Mouse (Mus musculus): Measurements from ENCODE around the gene Enpp3. TPM values are rescaled to one million over a fixed set of nuclear protein-coding genes. Genes with fewer than 3 reads are reported as not detected.

The Enpp3 gene
- total and polyA plus RNA-seq, 3 experiments: 0.04 to 0.24 (median 0.08) TPM

DNA sequence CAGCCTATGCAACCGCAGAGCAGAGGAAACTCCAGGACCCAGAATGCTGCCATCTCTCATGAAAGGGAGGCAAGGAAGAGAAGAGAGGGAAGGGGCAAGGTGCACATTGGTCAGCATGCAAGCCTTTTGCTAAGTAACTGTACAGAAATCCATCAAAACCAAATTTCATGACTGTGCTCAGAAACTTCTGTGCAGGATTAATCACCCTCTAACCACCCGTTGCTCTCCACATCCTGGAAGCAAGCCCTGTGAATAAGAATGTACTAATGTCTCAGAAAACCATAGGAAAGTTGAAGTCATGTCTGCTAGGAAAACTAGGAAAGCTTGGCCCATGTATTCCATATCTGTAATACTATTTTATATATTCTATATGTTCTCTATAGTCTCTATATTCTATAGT is 103.5 kb downstream of the Enpp3 start:
- no peak overlapping the region for H3K27ac ChIP-seq (ENCODE audit: insufficient read depth, low read depth)
- H3K9me3 ChIP-seq (replicated peaks; ENCODE audit: low read length): no peaks in the 10 kb centered on the region
- H3K9ac ChIP-seq (ENCODE audit: insufficient read depth, low read depth): no peak overlapping the region
- H3K4me3 ChIP-seq (replicated peaks in 1 of 3; ENCODE audit: low read depth in 2 of 3, low read length in 2 of 3, poor library complexity in 1 of 3): no peak overlapping the region
- no peak for TF ChIP-seq USF2 (conservative IDR thresholded peaks at IDR 0.05; ENCODE audit: low read depth, low read length)
- TF ChIP-seq ZNF384 (IDR thresholded peaks at IDR 0.05; ENCODE audit: low read depth, low read length): no peak
- TF ChIP-seq MEF2A (IDR thresholded peaks at IDR 0.05; ENCODE audit: borderline replicate concordance, low read depth, low read length): no peak
- no peak for TF ChIP-seq USF1 (IDR thresholded peaks at IDR 0.05; ENCODE audit: low read depth, low read length)
- TF ChIP-seq ELF1 (IDR thresholded peaks at IDR 0.05; ENCODE audit: low read depth, low read length): no peak
- no peak for TF ChIP-seq BHLHE40 (IDR thresholded peaks at IDR 0.05; ENCODE audit: low read depth, low read length)
- TF ChIP-seq E2F4 (IDR thresholded peaks at IDR 0.05; ENCODE audit: insufficient replicate concordance, low read depth, low read length): no peak
- no peak for TF ChIP-seq POLR2AphosphoS2 (IDR thresholded peaks at IDR 0.05; ENCODE audit: low read depth, low read length)
- TF ChIP-seq POLR2A (IDR thresholded peaks at IDR 0.05; ENCODE audit: low read depth, low read length): no peak
- TF ChIP-seq SIN3A (IDR thresholded peaks at IDR 0.05; ENCODE audit: low read length): no peak
- no peak for TF ChIP-seq CTCF (conservative IDR thresholded peaks at IDR 0.05 in 1 of 2, IDR thresholded peaks at IDR 0.05 in 1 of 2; ENCODE audit: low read depth in 2 of 2, low read length in 2 of 2)
- no peak for TF ChIP-seq MAFK (IDR thresholded peaks at IDR 0.05; ENCODE audit: insufficient replicate concordance, low read length)
- no peak for TF ChIP-seq MAZ (IDR thresholded peaks at IDR 0.05; ENCODE audit: low read depth, low read length)
- no peak for TF ChIP-seq JUND (conservative IDR thresholded peaks at IDR 0.05; ENCODE audit: low read depth, low read length)
- no peak for TF ChIP-seq RAD21 (IDR thresholded peaks at IDR 0.05; ENCODE audit: low read depth, low read length)
- TF ChIP-seq CHD2 (IDR thresholded peaks at IDR 0.05; ENCODE audit: low read length): no peak
- no peak for TF ChIP-seq IRF4 (IDR thresholded peaks at IDR 0.05; ENCODE audit: low read depth, low read length)
- no peak for TF ChIP-seq MYC (IDR thresholded peaks at IDR 0.05; ENCODE audit: low read depth, low read length)
- H3K27me3 ChIP-seq (replicated peaks): no peaks in the 10 kb centered on the region
- no peaks in the 10 kb centered on the region for H3K36me3 ChIP-seq (replicated peaks in 1 of 2; ENCODE audit: control insufficient read depth in 1 of 2, insufficient read depth in 1 of 2, low read length in 1 of 2)
- DNase-seq (ENCODE audit: extremely low read depth): no peak
- in situ Hi-C loops (cut with MboI; ENCODE audit: low pct_ligation_motif_present, low pct_unique_long_range_greater_than_20kb, low sequenced_read_pairs): no loop called here
- no peak overlapping the region for H3K4me2 ChIP-seq (ENCODE audit: insufficient read depth, low read depth, poor library complexity, severe bottlenecking)
- H3K4me1 ChIP-seq (ENCODE audit: control insufficient read depth in 1 of 2, insufficient read depth in 2 of 2): peaks cover 0 to 7% of the 10 kb centered on the region in 2 experiments; a peak in 2 of 4 replicates
- dilution Hi-C loops (cut with MboI; ENCODE audit: extremely low pct_ligation_motif_present, extremely low pct_unique_long_range_greater_than_20kb, low sequenced_read_pairs): no loop called here
- no peaks in the 10 kb centered on the region for H3K79me2 ChIP-seq (replicated peaks; ENCODE audit: control insufficient read depth, extremely low read depth, insufficient read depth, poor library complexity, severe bottlenecking)

DNA sequence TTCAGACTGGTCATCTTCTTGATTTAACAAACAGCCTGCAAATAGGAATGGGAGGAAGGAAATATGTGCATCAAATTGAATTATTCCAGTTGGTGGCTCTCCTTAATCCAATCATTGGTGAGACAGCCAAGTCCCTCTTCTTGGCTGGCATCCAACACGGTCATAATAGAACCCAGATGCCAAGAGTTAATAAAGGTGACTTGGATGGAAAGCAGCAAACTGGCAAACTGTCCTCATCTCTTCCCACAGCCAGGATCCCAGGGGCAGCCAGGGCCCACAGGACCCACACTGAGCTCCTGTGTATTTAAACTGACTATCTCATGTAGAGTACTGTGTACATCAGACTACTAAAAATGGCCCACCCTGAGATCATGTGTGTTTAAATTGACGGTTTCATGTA is 104.2 kb downstream of the Enpp3 start:
- Histone ChIP-seq H3K4me2 (ENCODE audit: insufficient read depth, low read depth, poor library complexity, severe bottlenecking) (no peak overlapping the region), H3K4me3 (replicated peaks in 1 of 3; ENCODE audit: low read depth in 2 of 3, low read length in 2 of 3, poor library complexity in 1 of 3) (no peak overlapping the region), H3K4me1 (ENCODE audit: control insufficient read depth in 1 of 2, insufficient read depth in 2 of 2) (peaks cover 0 to 6% of the 10 kb centered on the region in 2 experiments; a peak in 2 of 4 replicates), H3K36me3 (replicated peaks in 1 of 2; ENCODE audit: control insufficient read depth in 1 of 2, insufficient read depth in 1 of 2, low read length in 1 of 2) (no peaks in the 10 kb centered on the region), H3K79me2 (replicated peaks; ENCODE audit: control insufficient read depth, extremely low read depth, insufficient read depth, poor library complexity, severe bottlenecking) (no peaks in the 10 kb centered on the region), H3K27me3 (replicated peaks) (no peaks in the 10 kb centered on the region), H3K9me3 (replicated peaks; ENCODE audit: low read length) (no peaks in the 10 kb centered on the region), H3K9ac (ENCODE audit: insufficient read depth, low read depth) (no peak overlapping the region), H3K27ac (ENCODE audit: insufficient read depth, low read depth) (no peak overlapping the region)
- no peak for TF ChIP-seq USF2 (conservative IDR thresholded peaks at IDR 0.05; ENCODE audit: low read depth, low read length)
- TF ChIP-seq NRF1 (IDR thresholded peaks at IDR 0.05; ENCODE audit: low read depth, low read length): no peak
- TF ChIP-seq UBTF (IDR thresholded peaks at IDR 0.05; ENCODE audit: low read depth, low read length): no peak
- no peak for TF ChIP-seq MAZ (IDR thresholded peaks at IDR 0.05; ENCODE audit: low read depth, low read length)
- no peak for TF ChIP-seq MEF2A (IDR thresholded peaks at IDR 0.05; ENCODE audit: borderline replicate concordance, low read depth, low read length)
- dilution Hi-C loops (cut with MboI; ENCODE audit: extremely low pct_ligation_motif_present, extremely low pct_unique_long_range_greater_than_20kb, low sequenced_read_pairs) (no loop called here), in situ Hi-C loops (cut with MboI; ENCODE audit: low pct_ligation_motif_present, low pct_unique_long_range_greater_than_20kb, low sequenced_read_pairs) (no loop called here)
- no peak for DNase-seq (ENCODE audit: extremely low read depth)
